Mouse (Mus musculus): Measurements from ENCODE around the gene AC141477.1. TPM values are rescaled to one million over a fixed set of nuclear protein-coding genes. Genes with fewer than 3 reads are reported as not detected.

Gene AC141477.1
- not detected in 2 replicates for polyA plus RNA-seq (2012; rRNA removed)

DNA sequence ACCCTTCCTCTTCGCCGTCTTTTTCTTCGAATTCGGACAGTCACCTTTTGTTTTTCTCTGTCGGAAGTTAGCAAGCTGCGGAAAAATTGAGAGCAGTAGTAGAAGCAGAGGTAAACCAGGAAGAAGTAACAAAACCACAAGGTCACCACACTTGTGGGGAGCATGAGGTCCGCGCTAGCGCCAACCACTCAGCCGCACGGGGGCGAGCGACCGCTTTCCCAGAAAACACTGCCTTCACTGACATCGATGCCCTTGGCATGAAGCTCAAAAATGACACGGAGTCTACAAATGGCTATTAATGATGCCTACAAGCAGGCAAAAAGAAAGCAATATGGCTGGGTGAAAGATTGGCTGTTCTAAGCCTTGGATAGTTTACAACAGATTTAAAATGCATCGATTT is at the start of gene AC141477.1:
Gene AC141477.1, minus strand, starts transcription at position 164 of the 400 bp plus-strand sequence.

DNA sequence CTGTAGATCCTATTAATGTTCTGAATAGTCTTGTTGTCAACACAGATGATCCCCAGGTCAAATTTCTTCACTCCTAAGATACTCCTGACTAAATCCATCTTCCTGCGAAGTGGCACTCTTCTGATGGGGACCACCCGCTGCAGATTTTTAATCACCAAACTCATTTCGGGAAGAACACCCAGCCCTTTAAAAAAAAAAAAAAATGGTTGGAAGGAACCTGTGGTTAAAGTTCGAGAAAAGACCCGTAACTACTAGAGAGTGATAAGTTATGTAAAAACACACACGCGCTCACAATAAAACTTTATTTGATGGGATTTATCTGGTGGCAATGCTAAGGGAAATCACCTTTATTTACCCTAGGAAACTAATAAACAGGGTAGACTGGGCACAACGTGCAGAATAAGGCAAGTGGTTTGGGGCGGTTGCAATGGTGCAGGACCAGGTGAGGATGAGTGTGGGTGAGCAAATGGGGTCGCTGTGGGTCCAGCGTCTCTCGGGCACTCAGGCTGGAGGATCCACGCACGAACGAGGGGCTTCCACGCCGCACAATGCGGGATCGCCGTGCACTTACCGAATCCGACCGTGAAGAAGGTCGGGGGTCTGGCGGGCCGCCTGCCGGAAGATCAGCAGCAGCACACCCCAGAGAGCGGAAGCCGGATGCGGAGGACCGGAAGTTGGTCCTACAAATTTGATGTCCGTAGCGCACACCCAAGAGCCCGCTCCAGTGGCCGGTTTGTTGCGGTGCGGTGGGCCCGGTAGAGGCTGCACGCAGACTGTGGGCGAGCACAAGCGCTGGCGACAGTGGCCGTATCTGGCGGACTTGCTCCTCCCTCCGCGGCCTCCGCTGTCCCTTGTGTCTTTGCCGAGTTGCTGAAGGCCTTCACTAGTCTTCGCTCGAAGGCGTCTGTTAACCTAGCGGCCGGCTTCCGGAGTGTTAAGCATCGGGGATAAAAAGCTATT is 28.2 kb upstream of the AC141477.1 start, which contains the start of the genes Mcm3ap and Ybey:
Gene Mcm3ap, plus strand, starts transcription at position 725 of the 960 bp plus-strand sequence.
Gene Ybey, minus strand, starts transcription at position 912 of the 960 bp plus-strand sequence.

DNA sequence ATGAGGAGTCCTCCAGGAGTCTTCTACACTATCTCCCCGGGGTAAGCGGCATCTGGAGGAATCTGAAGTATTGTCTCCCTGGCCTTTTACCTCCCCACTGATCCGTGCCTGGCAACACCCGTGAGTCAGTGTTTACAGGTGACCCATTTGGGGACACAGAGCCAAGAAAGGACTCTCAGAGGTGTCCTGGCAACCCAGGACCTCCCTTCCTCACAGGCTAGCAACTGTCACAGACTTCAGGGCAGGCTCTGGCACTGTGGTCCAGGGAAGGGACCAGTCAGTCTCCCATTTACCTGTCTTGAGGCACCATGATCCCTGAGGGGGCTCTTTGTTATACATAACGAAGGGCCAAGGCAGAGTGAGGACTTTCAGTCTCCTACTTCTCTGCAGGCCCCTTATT is 8.6 kb upstream of the AC141477.1 start, which contains the start of gene 2610028H24Rik:
Gene 2610028H24Rik, plus strand, starts transcription at position 231 of the 400 bp plus-strand sequence.

DNA sequence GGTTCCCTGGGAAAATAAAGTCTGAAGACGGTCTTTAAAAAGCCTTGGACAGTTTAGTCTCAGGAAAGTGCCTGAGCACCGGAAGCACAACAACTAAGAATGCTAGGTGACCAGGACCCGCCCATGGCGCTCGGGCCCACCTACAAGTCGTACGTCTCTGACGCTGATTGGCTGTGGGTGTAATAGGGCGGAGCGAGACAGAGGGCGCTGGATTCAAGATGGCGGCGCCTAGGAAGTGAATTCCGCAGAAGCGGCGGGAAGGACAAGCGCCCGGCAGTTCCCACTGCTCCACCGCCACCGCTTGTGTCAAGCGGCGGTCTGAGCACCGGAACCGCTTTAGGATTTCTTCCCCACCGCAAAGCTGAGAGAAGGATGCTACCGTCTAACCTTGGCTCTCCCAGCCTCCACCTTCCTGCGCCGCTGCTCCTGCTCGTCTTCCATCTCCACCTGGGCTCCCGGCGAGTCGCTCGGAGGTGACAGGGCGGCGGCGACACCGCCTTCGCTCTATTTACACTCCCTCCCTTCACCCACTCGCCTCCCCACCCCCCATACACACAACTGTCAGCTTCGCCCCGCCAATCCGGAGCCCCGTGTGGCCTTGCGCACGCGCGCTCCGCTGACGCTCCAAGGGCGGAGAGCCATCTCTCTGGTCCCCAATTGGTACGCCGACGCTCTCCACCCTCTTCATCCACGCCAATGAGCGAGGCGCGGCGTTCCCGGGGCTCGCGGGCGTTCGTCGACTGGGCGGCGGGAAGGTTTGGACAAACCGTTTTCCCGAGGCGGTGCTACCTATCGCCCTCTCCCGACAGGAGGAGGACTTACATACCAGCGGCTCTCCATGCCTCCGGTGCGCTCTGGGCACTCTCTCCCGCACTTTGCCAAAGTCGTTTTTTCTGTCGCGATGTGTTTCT is 2.2 kb upstream of the AC141477.1 start, which contains the start of gene Pcnt:
Gene Pcnt, minus strand, starts transcription at position 609 of the 911 bp plus-strand sequence.

Other genes starting within 250 kb of the AC141477.1 start
- gene Prmt2, start 202.6 kb downstream of the AC141477.1 start, polyA plus RNA-seq (2012; rRNA removed) = 11.8 and 15.6 TPM in 2 replicates
- gene S100b, start 186.6 kb downstream of the AC141477.1 start, polyA plus RNA-seq (2012; rRNA removed) = 0.73 and 1.8 TPM in 2 replicates
- gene Dip2a, start 95.2 kb downstream of the AC141477.1 start, polyA plus RNA-seq (2012; rRNA removed) = 6.3 and 13.0 TPM in 2 replicates
- gene Pcnt, start 2.3 kb upstream of the AC141477.1 start, polyA plus RNA-seq (2012; rRNA removed) = 3.5 TPM in 2 replicates
- gene 2610028H24Rik, start 8.6 kb upstream of the AC141477.1 start, polyA plus RNA-seq (2012; rRNA removed) = 0.10 and 0.12 TPM in 2 replicates
- gene Mcm3ap, start 28.5 kb upstream of the AC141477.1 start, polyA plus RNA-seq (2012; rRNA removed) = 4.0 and 5.2 TPM in 2 replicates
- 1.8 and 2.4 TPM in 2 replicates for gene Ybey, start 28.7 kb upstream of the AC141477.1 start, polyA plus RNA-seq (2012; rRNA removed)
- gene Lss, start 91.1 kb upstream of the AC141477.1 start, polyA plus RNA-seq (2012; rRNA removed) = 25.2 and 26.0 TPM in 2 replicates
- gene Spatc1l, start 121.8 kb upstream of the AC141477.1 start, polyA plus RNA-seq (2012; rRNA removed) = 0.06 TPM in 1 of 2 replicates, not detected in the other
- 0.54 TPM in 1 of 2 replicates, not detected in the other for gene Ftcd, start 135.2 kb upstream of the AC141477.1 start, polyA plus RNA-seq (2012; rRNA removed)
- gene Col6a2, start 183.2 kb upstream of the AC141477.1 start, polyA plus RNA-seq (2012; rRNA removed) = 105 and 117 TPM in 2 replicates

Data from stomach, adult 2 months (tissue).